Mouse (Mus musculus) stomach, embryonic 14.5 days (tissue): Measurements from ENCODE around the gene Agpat4. TPM values are rescaled to one million over a fixed set of nuclear protein-coding genes. Genes with fewer than 3 reads are reported as not detected.

Experiments used
- ATAC-seq: fragments of 200-750 bp; cut with Nextera tagmentation; 2 replicates; pipeline ENCODE4 v1.8.0; 2017; ENCODE audit warnings: low read depth, moderate TSS enrichment; ENCODE audit not compliant: insufficient number of reproducible peaks, insufficient read depth, low FRiP score
- H3K27ac ChIP-seq: fragments of 300-500 bp; sonication (generic); 2 replicates; pipeline ENCODE4 v1.5.1; 2014; ENCODE audit warnings: mild to moderate bottlenecking, low read length, moderate library complexity, mixed read lengths
- H3K27me3 ChIP-seq: fragments of 300-500 bp; sonication (generic); 2 replicates; pipeline ENCODE4 v1.6.1; 2014; ENCODE audit warnings: low read length, control low read depth, mixed read lengths; ENCODE audit not compliant: control insufficient read depth, insufficient read depth
- H3K36me3 ChIP-seq: fragments of 300-500 bp; sonication (generic); 2 replicates; pipeline ENCODE4 v1.6.1; 2014; ENCODE audit warnings: mild to moderate bottlenecking, control low read depth, low read length, moderate library complexity, mixed read lengths; ENCODE audit not compliant: control insufficient read depth, insufficient read depth
- H3K4me1 ChIP-seq: fragments of 300-500 bp; sonication (generic); 2 replicates; pipeline ENCODE4 v1.6.1; 2014; ENCODE audit warnings: low read length, control low read depth, mixed read lengths; ENCODE audit not compliant: control insufficient read depth, insufficient read depth
- H3K4me2 ChIP-seq: fragments of 300-500 bp; sonication (generic); replicated peaks from 2 replicates; pipeline ENCODE4 v1.6.1; 2014; ENCODE audit warnings: low read depth, low read length, control low read depth
- H3K4me3 ChIP-seq: fragments of 300-500 bp; sonication (generic); 2 replicates; pipeline ENCODE4 v1.5.1; 2014; ENCODE audit warnings: low read depth, low read length, control low read depth
- H3K9ac ChIP-seq: fragments of 300-500 bp; sonication (generic); replicated peaks from 2 replicates; pipeline ENCODE4 v1.6.1; 2014; ENCODE audit warnings: low read depth, mild to moderate bottlenecking, control low read depth, low read length, moderate library complexity, mixed read lengths
- H3K9me3 ChIP-seq: fragments of 300-500 bp; sonication (generic); 2 replicates; pipeline ENCODE4 v1.6.1; 2016; ENCODE audit warnings: low read depth, low read length, control low read depth; ENCODE audit not compliant: control insufficient read depth
- WGBS: fragments of 180-500 bp; shearing (Covaris S2); extraction: QIAGEN DNeasy Blood & Tissue Kit; methylation state at CpG from one replicate; pipeline ENCODE4 v1.1.7; 2014; 5-methylcytosine and 5-hydroxymethylcytosine counted together
- polyA plus RNA-seq: library from polyadenylated mRNA; unstranded; fragments of >200 nt; fragmentation: Nextera tagmentation; extraction: Ambion mirVana; gene quantifications from 2 replicates; pipeline ENCODE4 v1.2.1, GENCODE M21; 2014

Agpat4 gene
- polyA plus RNA-seq, 1 experiment from 2014 or later = 27.7 TPM

DNA sequence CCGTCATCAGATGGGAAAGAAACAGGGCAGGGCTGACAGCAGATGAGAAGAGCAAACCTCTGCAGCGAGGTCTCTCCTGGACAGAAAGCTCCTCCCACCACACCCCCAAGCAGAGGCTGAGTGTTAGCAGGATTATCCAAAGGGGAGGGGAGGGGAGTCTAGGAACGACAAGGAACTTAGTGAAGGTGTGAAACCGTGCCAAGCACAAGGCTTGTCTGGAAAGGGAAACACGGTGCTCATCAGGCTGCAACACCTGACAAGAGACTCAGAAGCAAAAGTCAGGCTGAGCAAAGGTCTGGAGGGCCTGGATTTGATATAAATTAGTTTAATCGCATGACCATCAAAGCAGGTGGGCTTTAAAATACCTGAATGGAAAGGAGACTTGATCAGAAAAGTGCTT, 140.0 kb downstream of the Agpat4 start:
- H3K27me3 ChIP-seq = no peaks in the 10 kb centered on the region
- H3K9ac ChIP-seq = no peak overlapping the region
- H3K9me3 ChIP-seq = no peaks in the 10 kb centered on the region
- H3K27ac ChIP-seq = no peak overlapping the region
- H3K4me3 ChIP-seq = no peak overlapping the region
- H3K4me2 ChIP-seq = no peak overlapping the region
- no peaks in the 10 kb centered on the region for H3K4me1 ChIP-seq
- ATAC-seq = no peak
- WGBS = 72% methylated on average over 6 of the region's 6 CpGs
- peaks cover 47% of the 10 kb centered on the region for H3K36me3 ChIP-seq

DNA sequence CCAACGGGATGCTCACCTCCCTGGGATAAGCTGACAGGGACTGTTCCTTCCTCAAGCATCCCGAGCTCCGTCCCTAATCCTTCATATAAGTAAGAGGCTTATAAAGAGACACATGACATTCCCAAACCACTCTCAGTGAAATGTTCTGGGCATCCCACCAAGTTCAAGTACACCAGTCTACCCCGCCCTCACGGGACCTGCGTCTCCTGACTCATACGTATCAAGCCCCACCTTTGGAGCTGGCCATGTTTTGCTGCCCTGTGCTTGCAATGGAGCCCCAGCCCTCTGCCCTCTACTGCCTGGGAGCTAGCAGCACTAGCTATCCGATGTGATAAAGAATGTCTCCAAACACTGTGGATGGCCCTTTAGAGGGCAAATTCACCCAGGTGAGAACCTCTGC, 141.5 kb downstream of the Agpat4 start:
- Histone ChIP-seq H3K9ac (no peak overlapping the region), H3K4me3 (no peak overlapping the region), H3K27ac (no peak overlapping the region), H3K36me3 (peaks cover 36% of the 10 kb centered on the region), H3K4me1 (no peaks in the 10 kb centered on the region), H3K4me2 (no peak overlapping the region), H3K9me3 (no peaks in the 10 kb centered on the region), H3K27me3 (no peaks in the 10 kb centered on the region)
- no peak for ATAC-seq
- 85% methylated on average over 8 of the region's 8 CpGs for WGBS

DNA sequence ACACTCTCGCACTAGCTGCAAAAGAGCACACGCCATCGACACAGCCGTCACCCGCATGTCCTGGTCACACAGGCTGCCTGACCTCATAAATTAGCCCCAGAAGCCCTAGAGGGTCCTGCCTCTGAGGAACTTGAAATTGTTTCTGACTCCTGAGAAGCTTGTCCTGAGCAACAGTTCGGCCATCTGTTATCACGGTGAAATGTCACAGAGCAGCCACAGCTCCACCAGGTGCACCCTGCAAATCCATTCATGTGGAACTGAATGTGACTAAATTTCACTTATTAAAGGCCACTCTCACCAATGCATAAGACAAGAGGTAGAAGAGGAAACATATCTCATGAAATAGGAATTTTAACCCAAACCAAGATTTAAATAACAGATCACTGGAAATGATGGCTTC, 142.9 kb downstream of the Agpat4 start:
- ATAC-seq = no peak
- WGBS = 93% methylated on average over 7 of the region's 7 CpGs
- H3K27me3 ChIP-seq = no peaks in the 10 kb centered on the region
- H3K27ac ChIP-seq = no peak overlapping the region
- H3K4me3 ChIP-seq = no peak overlapping the region
- H3K4me2 ChIP-seq = no peak overlapping the region
- no peaks in the 10 kb centered on the region for H3K9me3 ChIP-seq
- H3K9ac ChIP-seq = no peak overlapping the region
- H3K4me1 ChIP-seq = peaks cover 3% of the 10 kb centered on the region; the same call in 1 of the 2 replicates
- H3K36me3 ChIP-seq = peaks cover 31% of the 10 kb centered on the region

DNA sequence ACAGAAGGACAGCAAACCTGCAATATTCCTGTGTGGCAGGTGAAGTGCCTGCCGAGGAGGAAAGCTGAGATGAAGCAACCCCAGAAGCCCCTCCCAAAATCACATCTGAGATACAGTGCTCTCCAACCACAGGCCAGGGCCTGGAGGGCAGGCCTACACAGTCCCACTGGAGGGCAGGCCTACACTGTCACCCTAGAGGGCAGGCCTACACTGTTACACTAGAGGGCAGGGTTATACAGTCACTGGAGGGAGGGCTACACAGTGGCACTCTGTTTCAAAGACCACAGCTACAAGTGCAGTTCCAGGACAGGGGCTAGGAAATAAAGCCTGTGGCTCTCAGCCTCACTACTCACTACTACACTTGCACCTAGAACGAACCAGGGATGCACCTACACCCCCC, 143.4 kb downstream of the Agpat4 start:
- Histone ChIP-seq H3K4me1 (peaks cover 7% of the 10 kb centered on the region; the same call in 1 of the 2 replicates), H3K27me3 (no peaks in the 10 kb centered on the region), H3K9me3 (no peaks in the 10 kb centered on the region), H3K4me2 (no peak overlapping the region), H3K4me3 (no peak overlapping the region), H3K9ac (no peak overlapping the region), H3K36me3 (peaks cover 27% of the 10 kb centered on the region), H3K27ac (no peak overlapping the region)
- 68% methylated on average over 2 of the region's 2 CpGs for WGBS
- no peak for ATAC-seq

DNA sequence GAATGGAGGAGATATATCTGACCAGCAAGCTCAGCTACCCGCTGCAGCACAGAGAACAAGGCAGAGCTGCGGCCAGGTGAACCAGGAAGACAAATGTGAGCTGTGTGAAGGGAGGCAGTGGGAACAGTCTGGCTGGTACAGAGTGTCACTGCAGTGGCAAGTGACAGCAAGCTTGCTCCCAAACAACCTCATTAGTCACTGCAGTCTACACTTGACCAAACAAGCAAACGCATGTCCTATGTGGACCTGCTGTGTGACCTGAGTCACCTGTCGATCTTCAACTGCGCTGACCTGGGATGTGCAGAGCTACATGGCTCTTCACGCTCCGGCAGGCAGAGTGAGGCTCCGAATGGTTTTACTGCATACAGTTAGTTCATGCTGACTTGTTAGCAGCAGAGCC, 144.3 kb downstream of the Agpat4 start:
- Histone ChIP-seq H3K9ac (no peak overlapping the region), H3K36me3 (peaks cover 18% of the 10 kb centered on the region), H3K4me2 (no peak overlapping the region), H3K27me3 (no peaks in the 10 kb centered on the region), H3K4me3 (no peak overlapping the region), H3K4me1 (peaks cover 7% of the 10 kb centered on the region; the same call in 1 of the 2 replicates), H3K27ac (no peak overlapping the region), H3K9me3 (no peaks in the 10 kb centered on the region)
- WGBS = 85% methylated on average over 8 of the region's 8 CpGs
- no peak for ATAC-seq

DNA sequence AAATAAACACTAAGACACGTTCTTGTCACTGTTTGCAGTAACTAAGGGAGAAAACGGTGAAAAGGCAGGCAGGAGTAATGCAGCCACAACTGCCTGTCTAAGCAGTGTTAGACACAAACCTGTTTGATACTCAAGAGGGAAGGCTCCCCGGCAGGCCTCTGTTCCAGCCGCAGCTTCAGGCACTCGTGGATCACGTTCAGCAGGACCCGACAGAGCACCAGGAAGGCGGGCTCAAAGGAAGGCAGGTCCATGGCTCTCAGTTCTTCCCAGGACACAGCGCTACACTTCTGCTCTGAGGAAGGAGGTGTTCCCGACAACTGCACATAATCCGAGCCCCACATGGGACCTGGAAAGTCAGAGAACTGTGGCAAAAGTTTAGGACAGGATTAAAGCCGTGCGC, 145.3 kb downstream of the Agpat4 start:
- H3K36me3 ChIP-seq = peaks cover 15% of the 10 kb centered on the region
- H3K4me1 ChIP-seq = peaks cover 7% of the 10 kb centered on the region; the same call in 1 of the 2 replicates
- H3K4me2 ChIP-seq = no peak overlapping the region
- 71% methylated on average over 13 of the region's 13 CpGs for WGBS
- ATAC-seq = no peak
- no peaks in the 10 kb centered on the region for H3K27me3 ChIP-seq
- H3K9me3 ChIP-seq = no peaks in the 10 kb centered on the region
- H3K27ac ChIP-seq = no peak overlapping the region
- H3K4me3 ChIP-seq = no peak overlapping the region
- no peak overlapping the region for H3K9ac ChIP-seq

DNA sequence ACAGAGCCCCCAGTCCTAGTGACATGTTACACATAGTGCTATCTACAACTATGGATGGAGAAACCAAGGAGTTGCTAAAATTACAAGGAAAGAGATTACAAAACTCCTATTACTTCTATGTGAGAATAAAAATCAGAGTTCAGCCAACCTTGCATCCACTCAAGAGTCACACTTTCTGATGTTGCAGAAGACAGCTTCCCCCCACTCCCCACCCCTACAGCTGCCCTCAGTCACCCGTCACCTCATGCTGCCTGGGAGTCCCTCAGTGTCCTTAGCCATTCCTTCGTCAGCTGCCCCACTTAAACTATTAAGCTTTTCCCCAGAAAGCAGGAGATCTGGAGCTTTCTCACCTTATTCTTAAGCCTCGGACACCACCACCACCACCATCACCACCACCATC, 145.8 kb downstream of the Agpat4 start:
- H3K4me2 ChIP-seq = no peak overlapping the region
- WGBS = 86% methylated on average over 3 of the region's 3 CpGs
- no peaks in the 10 kb centered on the region for H3K27me3 ChIP-seq
- H3K36me3 ChIP-seq = peaks cover 15% of the 10 kb centered on the region
- no peak for ATAC-seq
- no peaks in the 10 kb centered on the region for H3K9me3 ChIP-seq
- peaks cover 7% of the 10 kb centered on the region; the same call in 1 of the 2 replicates for H3K4me1 ChIP-seq
- no peak overlapping the region for H3K27ac ChIP-seq
- H3K4me3 ChIP-seq = no peak overlapping the region
- H3K9ac ChIP-seq = no peak overlapping the region

DNA sequence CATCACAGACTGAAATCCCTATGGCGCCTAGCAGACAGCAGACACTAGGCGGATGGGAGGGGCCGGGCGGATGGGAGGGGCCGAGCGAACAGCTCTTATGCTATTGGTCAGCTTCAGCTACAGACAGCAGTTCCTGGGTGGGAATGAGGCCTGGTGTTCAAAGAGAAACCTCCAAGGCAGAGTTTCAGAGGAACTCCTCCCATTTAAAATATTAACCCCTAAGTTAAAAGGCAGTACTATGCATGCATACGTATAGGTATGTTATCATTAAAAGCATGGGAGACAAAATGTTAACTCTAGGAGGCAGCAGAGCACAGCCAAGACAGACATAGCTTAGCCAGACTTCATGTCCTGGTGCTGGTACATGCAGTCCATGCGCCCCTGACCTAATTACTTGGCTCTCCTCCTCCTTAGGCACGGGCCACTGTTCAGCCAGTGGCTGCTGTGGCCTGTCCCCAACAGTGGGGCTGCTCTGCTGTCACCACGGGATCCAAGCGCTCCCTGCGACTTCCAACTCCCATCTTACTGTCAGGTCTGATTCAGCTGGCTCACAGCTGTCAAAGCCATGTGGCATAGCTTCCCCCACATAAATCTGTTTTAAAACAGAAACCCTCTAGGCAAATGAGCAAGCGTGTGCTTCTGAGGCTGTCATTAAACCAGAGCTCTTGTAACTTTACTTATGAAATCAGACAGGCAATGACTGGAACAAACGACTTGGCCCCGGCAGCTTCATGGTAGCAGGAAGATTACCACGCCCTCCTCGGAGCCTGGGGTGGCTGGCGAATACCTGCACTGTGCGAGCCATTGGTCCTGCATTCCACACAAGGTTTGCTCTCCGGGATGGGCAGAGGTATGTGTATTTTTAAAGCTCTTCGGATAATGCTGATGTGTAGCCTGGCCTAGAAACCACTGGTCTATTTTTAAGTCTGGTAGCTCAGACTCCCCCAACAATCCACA, 147.7 kb downstream of the Agpat4 start:
- no peaks in the 10 kb centered on the region for H3K27me3 ChIP-seq
- peak; percentile 64; the same call in 1 of the 2 replicates for ATAC-seq
- H3K9me3 ChIP-seq = no peaks in the 10 kb centered on the region
- peaks cover 7% of the 10 kb centered on the region; the same call in 1 of the 2 replicates for H3K4me1 ChIP-seq
- H3K4me3 ChIP-seq = no peak overlapping the region
- 64% methylated on average over 21 of the region's 21 CpGs for WGBS
- peaks cover 15% of the 10 kb centered on the region for H3K36me3 ChIP-seq
- H3K9ac ChIP-seq = no peak overlapping the region
- 0 out of 2 replicates have a peak overlapping the region, but pooled peaks have one; percentile 21 for H3K27ac ChIP-seq
- no peak overlapping the region for H3K4me2 ChIP-seq
